Mouse (Mus musculus): Measurements from ENCODE around the gene Cbfa2t3. TPM values are rescaled to one million over a fixed set of nuclear protein-coding genes. Genes with fewer than 3 reads are reported as not detected.

Gene Cbfa2t3
- polyA plus RNA-seq, 1 experiment, result 7.7 TPM

GRCm38 (mm10) chr8:122575735-122576647 lies 122.9 kb downstream of the Cbfa2t3 start:
- peak in 1 of 2 experiments; percentile 28 for DNase-seq (ENCODE audit: extremely low spot score in 1 of 2, low spot score in 1 of 2)

DNA sequence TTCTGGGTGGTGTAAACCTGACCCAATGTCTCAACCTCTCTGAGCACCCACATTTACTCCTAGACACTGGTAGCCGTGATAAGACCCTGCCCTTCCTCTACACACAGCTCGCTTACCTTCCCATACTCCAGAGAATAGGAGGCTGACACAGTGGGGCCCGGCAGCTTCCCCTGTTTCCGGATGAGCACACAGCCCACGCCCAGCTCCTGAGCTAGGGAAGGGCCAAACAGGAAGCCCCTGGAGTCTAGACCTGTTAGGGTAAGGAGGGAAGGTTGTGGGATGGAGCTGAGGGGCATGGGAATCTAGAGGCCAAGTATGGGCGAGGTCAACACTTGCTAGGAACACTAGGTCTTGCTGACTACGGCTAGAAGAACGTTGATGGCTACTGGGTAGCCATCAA lies 123.6 kb downstream of the Cbfa2t3 start:
- DNase-seq (ENCODE audit: extremely low spot score in 1 of 2, low spot score in 1 of 2), result no peak

Other genes with a start within 250 kb of the Cbfa2t3 start
- gene Snai3, start 238.4 kb downstream of the Cbfa2t3 start, polyA plus RNA-seq (2012; rRNA removed), result 0.22 and 0.57 TPM in 2 replicates
- gene Rnf166, start 223.0 kb downstream of the Cbfa2t3 start, polyA plus RNA-seq (2012; rRNA removed), result 62.3 and 86.3 TPM in 2 replicates
- 40.2 and 51.2 TPM in 2 replicates for gene Ctu2, start 223.0 kb downstream of the Cbfa2t3 start, polyA plus RNA-seq (2012; rRNA removed)
- 7.4 and 9.1 TPM in 2 replicates for gene Piezo1, start 147.8 kb downstream of the Cbfa2t3 start, polyA plus RNA-seq (2012; rRNA removed)
- 2.4 and 2.5 TPM in 2 replicates for gene Cdt1, start 131.1 kb downstream of the Cbfa2t3 start, polyA plus RNA-seq (2012; rRNA removed)
- 66.0 and 67.4 TPM in 2 replicates for gene Aprt, start 122.2 kb downstream of the Cbfa2t3 start, polyA plus RNA-seq (2012; rRNA removed)
- gene Galns, start 87.6 kb downstream of the Cbfa2t3 start, polyA plus RNA-seq (2012; rRNA removed), result 9.4 and 9.5 TPM in 2 replicates
- 130 and 153 TPM in 2 replicates for gene Trappc2l, start 87.5 kb downstream of the Cbfa2t3 start, polyA plus RNA-seq (2012; rRNA removed)
- not detected in 2 replicates for gene Pabpn1l, start 76.4 kb downstream of the Cbfa2t3 start, polyA plus RNA-seq (2012; rRNA removed)
- 21.0 and 21.1 TPM in 2 replicates for gene Acsf3, start 76.4 kb upstream of the Cbfa2t3 start, polyA plus RNA-seq (2012; rRNA removed)
- 1.1 and 1.6 TPM in 2 replicates for gene Cdh15, start 148.9 kb upstream of the Cbfa2t3 start, polyA plus RNA-seq (2012; rRNA removed)